Mouse (Mus musculus) gastrocnemius, postnatal 14 days (tissue): ENCODE data around the gene Lrrc32. TPM values are rescaled to one million over a fixed set of nuclear protein-coding genes. Genes with fewer than 3 reads are reported as not detected.

Experiments
- DNase-seq: peaks from one replicate; pipeline ENCODE4 v3.0.0; 2021; ENCODE audit warnings: mixed read lengths
- intact Hi-C: fragments of 180-260 bp; cut with DNase I; formaldehyde crosslinking; loops from one replicate; pipeline ENCODE4 v1.15.1; 2025; ENCODE audit warnings: low total_unique reads
- total RNA-seq, 2 experiments: library from RNA; stranded (reverse); gene quantifications; 2 replicates each; pipeline ENCODE4 v1.2.3; 2021

The Lrrc32 gene
- total RNA-seq, 2 experiments from 2014 or later, result 3.5 to 6.9 TPM

- intact Hi-C loops, result no loop called here
- DNase-seq, result peak; percentile 70
These were observed 15.0 kb downstream of the Lrrc32 start for GRCm38 (mm10) chr7:98503951-98504647.

DNA sequence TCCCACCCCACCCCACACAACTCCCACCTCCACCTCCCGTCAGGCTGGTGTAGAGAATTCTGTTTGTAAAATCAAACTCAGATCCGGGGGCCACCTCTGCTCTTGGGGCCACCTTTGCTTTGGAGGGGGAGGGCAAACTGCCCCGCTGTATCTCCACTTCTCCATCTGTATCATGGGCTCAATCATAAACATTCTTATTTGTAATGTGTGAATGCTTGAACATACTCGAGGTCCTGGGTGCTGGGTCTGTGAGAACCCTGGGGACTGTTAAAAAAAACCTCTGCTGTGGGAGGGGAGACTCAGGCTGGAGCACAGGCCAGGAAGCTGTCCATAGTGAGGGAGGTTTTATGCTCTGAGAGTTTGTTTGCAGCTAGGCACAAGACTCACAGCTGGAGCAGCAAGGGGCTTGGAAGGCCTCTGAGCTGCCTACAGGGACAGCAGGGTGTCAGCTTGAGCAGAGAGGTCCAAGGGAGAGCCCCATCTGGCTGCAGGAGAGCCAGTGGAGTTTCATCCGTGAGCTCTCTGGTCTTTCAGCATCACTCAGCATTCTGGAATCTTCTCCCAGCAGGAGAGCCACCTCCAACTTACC is 15.7 kb downstream of the Lrrc32 start:
- intact Hi-C loops, result no loop called here
- peak; percentile 50 for DNase-seq

DNA sequence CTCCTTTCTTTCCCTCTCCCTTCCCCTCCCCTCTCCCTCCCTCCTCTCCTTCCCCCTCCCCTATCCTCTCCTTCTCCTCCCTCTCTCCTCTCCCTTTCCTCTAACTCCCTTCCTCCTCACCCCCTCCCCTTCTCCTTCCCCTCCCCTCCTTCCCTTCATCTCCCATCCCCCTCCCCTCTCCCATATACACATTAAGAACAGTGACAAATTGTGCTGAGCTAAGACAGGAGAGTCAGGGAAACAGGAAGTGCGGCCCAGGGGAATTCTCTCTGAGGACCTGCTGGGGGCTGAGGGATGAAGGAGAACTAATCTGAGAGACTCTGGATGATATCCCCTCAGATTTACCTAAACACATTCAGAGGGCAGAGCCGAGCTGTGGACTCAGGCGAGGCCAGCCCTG is 16.6 kb downstream of the Lrrc32 start:
- intact Hi-C loops, result no loop called here
- DNase-seq, result no peak

- intact Hi-C loops, result no loop called here
- no peak for DNase-seq
These were observed 22.2 kb downstream of the Lrrc32 start for GRCm38 (mm10) chr7:98510961-98511958.

- intact Hi-C loops, result no loop called here
These were observed 24.2 kb downstream of the Lrrc32 start for GRCm38 (mm10) chr7:98513251-98513650.

DNA sequence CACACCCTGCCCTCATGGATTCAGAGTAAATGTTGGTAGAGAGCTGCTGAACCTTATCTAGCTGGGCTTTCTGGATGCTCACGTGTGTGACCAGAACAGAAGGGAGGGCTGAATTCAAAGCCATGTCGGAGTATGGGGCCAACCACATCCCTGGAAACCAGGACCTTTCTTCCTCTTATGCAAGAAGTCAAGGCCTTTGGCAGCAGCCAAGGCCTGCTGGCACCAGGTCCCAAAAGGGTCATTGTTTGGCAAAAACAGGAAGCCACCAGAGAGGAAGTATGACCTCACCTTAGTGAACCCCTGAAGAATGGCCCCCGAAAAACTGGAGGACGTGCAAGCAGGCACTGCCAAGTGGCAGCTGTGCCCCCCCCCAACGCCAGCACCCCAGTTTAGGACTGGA is 33.5 kb downstream of the Lrrc32 start:
- intact Hi-C loops, result no loop called here
- peak; percentile 31 for DNase-seq

More at GRCm38 (mm10) chr7:98513251-98513650, 24.2 kb downstream of the Lrrc32 start:
- no peak for DNase-seq

GRCm38 (mm10) chr7:98523070-98523812 is 34.2 kb downstream of the Lrrc32 start:
- peak; percentile 47 for DNase-seq
- intact Hi-C loops, result no loop called here

- intact Hi-C loops, result no loop called here
- DNase-seq, result peak; percentile 52
These were observed 34.8 kb downstream of the Lrrc32 start for GRCm38 (mm10) chr7:98523813-98524361.

DNA sequence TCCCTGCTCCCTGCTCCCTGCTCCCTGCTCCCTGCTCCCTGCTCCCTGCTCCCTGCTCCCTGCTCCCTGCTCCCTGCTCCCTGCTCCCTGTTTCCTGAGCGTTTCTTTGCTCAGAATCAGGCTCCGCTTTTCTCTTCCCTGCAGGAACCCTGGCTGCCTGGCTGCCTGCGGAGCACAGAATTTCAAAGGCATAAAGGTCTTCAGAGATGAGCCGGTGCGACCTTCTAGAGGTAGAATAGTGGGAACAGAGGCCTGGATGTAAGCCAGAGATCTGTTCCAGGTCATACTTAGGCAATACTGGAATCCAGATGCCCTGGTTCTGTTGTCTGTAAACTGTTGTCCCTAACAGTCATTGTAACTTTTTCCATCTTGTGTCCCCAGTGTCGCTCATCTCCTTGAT is 35.3 kb downstream of the Lrrc32 start:
- intact Hi-C loops, result no loop called here
- no peak for DNase-seq

DNA sequence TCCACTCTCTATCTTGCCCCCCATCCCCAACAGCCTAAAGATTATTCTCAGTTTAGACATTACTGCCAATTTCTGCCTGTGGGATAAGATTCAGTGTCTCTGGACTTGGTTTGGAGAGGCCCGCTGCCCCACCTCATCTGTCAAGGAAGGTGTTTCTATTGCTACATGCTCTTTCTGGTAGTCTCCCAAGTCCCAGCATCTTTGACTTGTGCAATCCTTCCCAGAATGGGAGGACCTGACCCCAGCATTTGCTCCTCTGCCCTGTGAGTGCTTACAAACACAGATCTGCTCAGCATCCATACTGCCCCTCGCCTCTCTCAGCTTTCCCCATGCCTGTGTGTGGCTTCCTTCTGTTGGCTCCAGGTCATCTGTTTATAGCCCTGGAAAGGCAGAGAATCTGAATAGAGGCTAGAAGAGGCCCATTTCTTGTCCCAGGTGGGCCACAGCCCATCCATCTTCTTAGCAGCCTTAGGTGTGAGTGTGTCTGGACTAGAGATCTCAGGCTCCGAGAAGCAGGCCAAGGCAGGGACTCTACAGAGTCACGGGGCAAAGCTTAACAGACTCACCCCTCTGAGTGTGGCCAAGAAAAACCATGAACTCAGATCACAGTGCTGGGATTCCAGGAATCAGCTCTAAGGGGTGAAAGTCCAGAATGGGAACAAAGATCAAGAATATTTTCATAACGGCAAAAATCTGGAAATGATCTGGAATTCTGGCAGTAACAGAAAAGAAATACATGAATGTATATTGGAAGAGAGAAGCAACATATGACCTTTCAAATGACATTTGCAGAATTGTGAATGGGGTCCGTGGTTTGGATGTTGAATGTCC is 36.0 kb downstream of the Lrrc32 start:
- intact Hi-C loops, result no loop called here
- no peak for DNase-seq

GRCm38 (mm10) chr7:98527085-98527484 is 38.0 kb downstream of the Lrrc32 start:
- no peak for DNase-seq
- intact Hi-C loops, result no loop called here

GRCm38 (mm10) chr7:98531612-98532011 is 42.5 kb downstream of the Lrrc32 start:
- no peak for DNase-seq
- intact Hi-C loops, result no loop called here

DNA sequence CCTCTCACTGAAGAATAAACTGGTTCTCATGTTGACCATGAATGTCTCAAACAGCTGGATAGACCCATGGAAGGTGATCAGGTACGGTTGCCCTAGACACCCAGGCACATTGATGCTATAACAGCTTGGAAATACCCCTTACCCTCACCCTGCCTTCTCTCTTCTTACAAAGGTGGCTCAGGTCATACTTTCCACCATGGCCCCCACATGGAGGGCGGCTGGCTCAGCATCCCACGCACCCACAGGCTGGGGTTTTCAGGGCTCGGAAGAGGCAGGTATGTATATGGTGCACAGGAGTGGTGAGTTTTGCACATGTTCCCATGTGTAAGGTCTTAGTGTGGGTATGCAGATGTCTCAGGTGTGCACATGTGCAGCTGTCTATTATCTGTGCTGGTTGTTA is 43.9 kb downstream of the Lrrc32 start:
- intact Hi-C loops, result no loop called here
- no peak for DNase-seq

DNA sequence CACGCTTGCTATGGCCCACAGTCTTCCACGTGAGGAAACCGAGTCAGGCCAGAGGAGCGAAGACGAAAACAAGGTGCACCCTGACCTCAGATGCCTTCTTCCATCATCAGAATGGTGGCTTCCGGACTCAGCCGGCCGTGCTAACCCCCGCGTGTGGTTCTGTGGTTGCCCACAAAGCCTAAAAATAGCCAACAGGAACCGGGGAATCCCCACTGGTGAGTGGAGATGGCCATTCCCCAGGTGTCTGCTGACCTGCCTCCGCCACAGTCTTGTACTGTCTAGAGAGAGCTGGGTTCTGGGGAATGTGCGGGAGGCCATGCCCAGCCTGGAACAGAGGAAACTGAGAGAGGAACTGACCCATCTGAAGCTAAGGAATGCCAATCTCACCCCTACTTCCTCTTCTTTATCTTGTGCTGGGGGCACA is 45.4 kb downstream of the Lrrc32 start:
- no peak for DNase-seq
- intact Hi-C loops, result no loop called here

DNA sequence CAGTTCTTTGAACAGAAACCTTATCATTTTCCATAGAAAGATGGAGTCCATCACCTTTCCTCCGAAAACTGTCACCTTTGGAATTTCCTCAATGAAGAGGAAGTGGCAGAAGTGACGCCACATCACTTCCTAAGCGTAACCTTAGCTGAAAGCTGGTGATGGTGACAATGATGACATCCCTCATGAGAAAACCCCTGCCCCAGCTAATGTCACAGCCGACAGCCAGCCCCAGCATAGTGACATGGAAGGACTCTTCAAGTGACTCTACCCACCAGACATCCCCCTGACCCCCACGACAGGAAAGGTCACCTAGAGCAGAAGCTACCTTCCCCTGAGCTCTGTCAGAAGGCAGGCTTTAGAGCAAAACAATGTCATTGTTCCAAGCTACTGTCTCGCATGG is 46.1 kb downstream of the Lrrc32 start:
- intact Hi-C loops, result no loop called here
- no peak for DNase-seq

DNA sequence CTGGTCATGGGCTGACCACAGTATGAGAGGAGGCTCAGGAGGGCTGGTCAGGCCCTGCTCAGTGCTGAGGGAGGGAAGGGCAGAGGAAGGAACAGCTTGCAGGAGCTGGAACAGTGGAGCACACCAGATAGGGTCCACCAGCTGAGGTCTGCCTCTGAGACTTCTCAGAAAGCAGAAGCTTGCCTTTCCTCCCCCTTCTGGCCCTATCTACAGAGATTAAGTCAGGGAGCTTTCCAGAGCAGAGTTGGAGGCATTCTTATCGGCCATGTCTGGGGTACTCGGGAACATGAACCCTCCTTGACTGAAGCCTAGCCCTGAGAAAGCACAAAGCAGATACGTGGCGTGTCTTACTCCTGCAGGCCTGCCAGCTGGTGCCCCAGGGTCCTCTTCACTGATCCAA is 46.8 kb downstream of the Lrrc32 start:
- no peak for DNase-seq
- intact Hi-C loops, result no loop called here

DNA sequence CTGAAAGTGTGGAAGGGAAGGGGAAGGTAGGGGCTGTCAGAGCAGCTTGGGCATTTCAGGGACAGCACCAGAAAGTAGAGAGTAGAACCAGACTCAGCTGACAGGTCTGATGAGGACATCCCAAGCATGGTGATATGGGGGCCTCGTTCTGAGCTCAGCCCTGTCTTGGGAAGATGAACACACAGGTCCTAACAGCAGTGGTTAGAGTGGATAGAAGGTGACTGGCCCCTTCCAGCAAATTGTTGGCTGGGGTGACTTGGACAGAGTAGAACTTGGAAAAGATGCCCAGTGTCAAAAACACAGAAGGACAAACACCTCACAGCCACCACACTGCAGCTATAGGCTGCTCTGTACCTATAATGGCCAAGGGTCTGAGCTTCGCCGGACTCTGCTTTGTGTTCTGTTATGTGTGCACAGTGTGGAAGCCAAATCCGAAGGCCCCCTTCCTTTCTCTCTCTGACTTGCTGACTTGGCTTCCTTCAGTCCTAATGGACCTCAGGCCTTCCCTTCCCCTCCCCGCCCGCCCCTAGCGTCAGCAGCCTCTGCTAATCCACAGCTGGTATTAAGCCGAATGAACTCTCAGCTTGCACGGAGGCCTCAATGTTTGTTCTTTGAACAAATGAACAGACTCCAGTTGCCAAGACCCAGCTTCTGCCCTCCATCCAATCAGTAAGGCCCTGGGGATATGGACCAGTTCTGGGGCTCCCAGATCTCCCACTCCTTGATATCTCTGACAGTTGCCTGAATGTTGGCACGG is 48.3 kb downstream of the Lrrc32 start:
- DNase-seq, result peak; percentile 28
- intact Hi-C loops, result no loop called here
